ENCODE assay signal across 36 mouse cellular contexts in genomic region chr15:79290340-79290739, GRCm38 (mm10). TPM values are rescaled to one million over a fixed set of nuclear protein-coding genes. Genes with fewer than 3 reads are reported as not detected.
A peak's percentile ranks its signal among the peaks of the same experiment; 100 is the strongest.
DNase-seq lines count a peak whose midpoint lies in the region; ATAC-seq and TF ChIP-seq lines count a peak whose summit lies in the region.
"Had no signal": no experiment of that assay in that cellular context is flagged by ENCODE, and none has a peak within 500 bp of the region (broad histone marks: within the 10 kb centered on the region; RNA-seq: fewer than 3 reads in every experiment).

No protein-coding gene starts in this region.

- TF ChIP-seq RAD21 in MEL (IDR thresholded peaks at IDR 0.05; ENCODE audit: low read depth, low read length) = no peak

- H3K27ac ChIP-seq in heart, postnatal 0 days (ENCODE audit: low read depth) = no peak overlapping the region
- no peak overlapping the region for H3K27ac ChIP-seq in heart, embryonic 11.5 days (ENCODE audit: low read depth, low read length)
- no peak overlapping the region for H3K27ac ChIP-seq in left cerebral cortex, adult 2 months
- no peak overlapping the region for H3K27ac ChIP-seq in MEL (ENCODE audit: control insufficient read depth, low read depth, low read length)
- H3K27ac ChIP-seq: embryonic facial prominence, embryonic 12.5 days; forebrain, embryonic 15.5 days; gastrocnemius, adult 2 months; hindbrain, embryonic 13.5 days; kidney, embryonic 15.5 days; limb, embryonic 12.5 days; midbrain, embryonic 10.5 days; neural tube, embryonic 12.5 days had no signal

- no peak overlapping the region for H3K4me2 ChIP-seq in heart, postnatal 0 days (ENCODE audit: low read depth, low read length)
- no peak overlapping the region for H3K4me2 ChIP-seq in heart, embryonic 11.5 days
- H3K4me2 ChIP-seq: embryonic facial prominence, embryonic 12.5 days; forebrain, embryonic 15.5 days; hindbrain, embryonic 13.5 days; kidney, embryonic 15.5 days; limb, embryonic 12.5 days; liver, embryonic 11.5 days; neural tube, embryonic 12.5 days had no signal

- no peak overlapping the region for H3K4me3 ChIP-seq in heart, postnatal 0 days (ENCODE audit: low read depth, low read length)
- H3K4me3 ChIP-seq in heart, embryonic 11.5 days (ENCODE audit: low read depth, low read length) = no peak overlapping the region
- no peak overlapping the region for H3K4me3 ChIP-seq in left cerebral cortex, adult 2 months
- no peak overlapping the region for H3K4me3 ChIP-seq in MEL (ENCODE audit: control insufficient read depth in 1 of 2, insufficient read depth in 1 of 2, low read depth in 2 of 2, low read length in 2 of 2)
- H3K4me3 ChIP-seq: embryonic facial prominence, embryonic 12.5 days; forebrain, embryonic 15.5 days; gastrocnemius, adult 2 months; hindbrain, embryonic 13.5 days; kidney, embryonic 15.5 days; limb, embryonic 12.5 days; midbrain, embryonic 10.5 days; myocyte; neural tube, embryonic 12.5 days had no signal

- WGBS in heart, postnatal 0 days = 77% methylated on average over 3 of the region's 3 CpGs
- WGBS in heart, embryonic 11.5 days (ENCODE audit: insufficient replicate concordance) = 82% methylated on average over 3 of the region's 3 CpGs

- intact Hi-C loops in left cerebral cortex, adult 2 months (cut with DNase I) = no loop called here
- intact Hi-C loops in left cerebral cortex, postnatal 36 days (cut with DNase I) = no loop called here

- no peaks in the 10 kb centered on the region for H3K27me3 ChIP-seq in heart, postnatal 0 days (ENCODE audit: control insufficient read depth, insufficient read depth, low read length)
- H3K27me3 ChIP-seq in heart, embryonic 11.5 days (ENCODE audit: control insufficient read depth, insufficient read depth, low read length) = no peaks in the 10 kb centered on the region
- H3K27me3 ChIP-seq in MEL (ENCODE audit: control insufficient read depth in 1 of 2, insufficient read depth in 2 of 2, low read length in 2 of 2) = no peaks in the 10 kb centered on the region
- H3K27me3 ChIP-seq: embryonic facial prominence, embryonic 12.5 days; forebrain, embryonic 15.5 days; hindbrain, embryonic 13.5 days; kidney, embryonic 15.5 days; limb, embryonic 12.5 days; neural tube, embryonic 12.5 days; Patski had no signal

- no peaks in the 10 kb centered on the region for H3K4me1 ChIP-seq in heart, postnatal 0 days (ENCODE audit: control insufficient read depth, insufficient read depth)
- H3K4me1 ChIP-seq in heart, embryonic 11.5 days (ENCODE audit: control insufficient read depth, insufficient read depth, low read length) = no peaks in the 10 kb centered on the region
- no peaks in the 10 kb centered on the region for H3K4me1 ChIP-seq in MEL (ENCODE audit: control insufficient read depth in 1 of 2, insufficient read depth in 2 of 2, low read length in 2 of 2)
- H3K4me1 ChIP-seq: embryonic facial prominence, embryonic 12.5 days; forebrain, embryonic 15.5 days; hindbrain, embryonic 13.5 days; limb, embryonic 12.5 days; midbrain, embryonic 10.5 days; neural tube, embryonic 12.5 days had no signal

- DNase-seq in heart, postnatal 0 days (ENCODE audit: low spot score) = no peak
- DNase-seq in left cerebral cortex, adult 2 months (ENCODE audit: extremely low spot score in 1 of 2, low spot score in 2 of 2) = no peak
- no peak for DNase-seq in left cerebral cortex, postnatal 36 days (ENCODE audit: low spot score in 2 of 2)
- peak; percentile 24 for DNase-seq in thymus, postnatal 0 days (ENCODE audit: low spot score)
- DNase-seq in thymus, postnatal 10 days (ENCODE audit: low spot score in 2 of 2) = no peak
- no peak for DNase-seq in MEL (ENCODE audit: low read depth, low spot score)
- DNase-seq in Muller cell, postnatal 12 days (ENCODE audit: inconsistent ontology term) = no peak
- DNase-seq: adrenal gland, postnatal 14 days; cerebellum, adult 11-12 months; cerebellum, adult 9-11 months; embryo, embryonic 11 days; gastrocnemius, adult 2 months; gastrocnemius, postnatal 36 days; heart, postnatal 36 days; kidney, adult 18-20 months; kidney, postnatal 4 days; lung, postnatal 14 days; right cerebral cortex, adult 18-20 months; thymus, postnatal 4 days had no signal

- H3K79me2 ChIP-seq in MEL (ENCODE audit: control insufficient read depth, insufficient read depth, low read length, poor library complexity) = no peaks in the 10 kb centered on the region

- no peak overlapping the region for H3K9ac ChIP-seq in heart, postnatal 0 days (replicated peaks; ENCODE audit: low read depth, low read length)
- no peak overlapping the region for H3K9ac ChIP-seq in heart, embryonic 11.5 days (ENCODE audit: low read depth, low read length)
- no peak overlapping the region for H3K9ac ChIP-seq in MEL (ENCODE audit: control insufficient read depth, low read depth, low read length, poor library complexity, severe bottlenecking)
- H3K9ac ChIP-seq: embryonic facial prominence, embryonic 12.5 days; forebrain, embryonic 15.5 days; hindbrain, embryonic 13.5 days; kidney, embryonic 15.5 days; limb, embryonic 12.5 days; neural tube, embryonic 12.5 days had no signal

- TF ChIP-seq EP300 in heart, postnatal 0 days (IDR thresholded peaks at IDR 0.05; ENCODE audit: low read depth) = no peak
- no peak for TF ChIP-seq EP300 in MEL (IDR thresholded peaks at IDR 0.05; ENCODE audit: low read depth in 1 of 2, low read length in 2 of 2)

- peak; percentile 4; the same call in 1 of the 2 replicates for TF ChIP-seq CTCF in heart, postnatal 0 days (IDR thresholded peaks at IDR 0.05; ENCODE audit: low read depth)
- peak; percentile 2; the same call in 1 of the 2 replicates for TF ChIP-seq CTCF in left cerebral cortex, adult 2 months (IDR thresholded peaks at IDR 0.05)
- peak in 2 of 3 experiments; percentile 17 to 21; a peak in 2 of 6 replicates for TF ChIP-seq CTCF in MEL (IDR thresholded peaks at IDR 0.05 in 2 of 3, conservative IDR thresholded peaks at IDR 0.05 in 1 of 3; ENCODE audit: control insufficient read depth in 1 of 3, insufficient read depth in 1 of 3, low read depth in 2 of 3, low read length in 3 of 3, poor library complexity in 1 of 3, severe bottlenecking in 1 of 3)

- no peaks in the 10 kb centered on the region for H3K9me3 ChIP-seq in heart, postnatal 0 days (replicated peaks; ENCODE audit: control insufficient read depth, low read length)
- H3K9me3 ChIP-seq in heart, embryonic 11.5 days (replicated peaks; ENCODE audit: control insufficient read depth, low read length) = no peaks in the 10 kb centered on the region
- no peaks in the 10 kb centered on the region for H3K9me3 ChIP-seq in MEL (replicated peaks; ENCODE audit: insufficient read depth, low read length)
- H3K9me3 ChIP-seq: embryonic facial prominence, embryonic 12.5 days; forebrain, embryonic 15.5 days; hindbrain, embryonic 13.5 days; kidney, embryonic 15.5 days; limb, embryonic 12.5 days; midbrain, embryonic 10.5 days; neural tube, embryonic 12.5 days had no signal

- TF ChIP-seq POLR2A in MEL (IDR thresholded peaks at IDR 0.05; ENCODE audit: control insufficient read depth in 1 of 2, insufficient read depth in 1 of 2, low read depth in 1 of 2, low read length in 2 of 2, poor library complexity in 1 of 2) = no peak

- ATAC-seq in heart, postnatal 0 days (ENCODE audit: insufficient read depth, low read depth) = no peak
- ATAC-seq in heart, embryonic 11.5 days (replicated peaks; ENCODE audit: insufficient number of reproducible peaks, low FRiP score, low TSS enrichment) = no peak
- ATAC-seq: CD4-positive, CD25-positive, alpha-beta regulatory T cell, adult 4 months; forebrain, embryonic 15.5 days; midbrain, embryonic 16.5 days; Patski had no signal

- H3K36me3 ChIP-seq in heart, postnatal 0 days (replicated peaks; ENCODE audit: control insufficient read depth, insufficient read depth, low read length) = no peaks in the 10 kb centered on the region; the same call in 1 of the 2 replicates
- no peaks in the 10 kb centered on the region for H3K36me3 ChIP-seq in heart, embryonic 11.5 days (ENCODE audit: control insufficient read depth, insufficient read depth, low read length)
- H3K36me3 ChIP-seq in MEL (ENCODE audit: control insufficient read depth in 1 of 2, insufficient read depth in 2 of 2, low read length in 2 of 2) = no peaks in the 10 kb centered on the region
- H3K36me3 ChIP-seq: forebrain, embryonic 15.5 days had no signal

RNA-seq across cellular contexts. Expression of gene Baiap2l2, which starts 5.0 kb away (rescaled TPM):
- total RNA-seq in heart, postnatal 0 days (2014; rRNA removed; ENCODE audit: low replicate concordance) = 0.23 and 0.27 TPM in 2 replicates
- 2.2 and 4.5 TPM in 2 replicates for polyA plus RNA-seq in heart, postnatal 0 days (2015; fragmentation: Nextera tagmentation; extraction: Ambion mirVana)
- 11.1 and 14.0 TPM in 2 replicates for polyA plus RNA-seq in heart, embryonic 11.5 days (2014; fragmentation: Nextera tagmentation; extraction: Ambion mirVana)
- total RNA-seq in left cerebral cortex, adult 2 months (2021) = 1 to 10 TPM; 5.9 to 6.4 TPM
- 1 to 10 TPM; 3.5 to 4.5 TPM for total RNA-seq in left cerebral cortex, postnatal 36 days (2021)
- polyA plus RNA-seq in thymus, postnatal 0 days (2015; fragmentation: Nextera tagmentation; extraction: Ambion mirVana) = 0.81 and 0.90 TPM in 2 replicates
- total RNA-seq in MEL (2012; rRNA removed) = 1.1 TPM in 1 of 2 replicates, not detected in the other
- under 1 TPM in 1 of 2 experiments, not detected in 1; 0.60 TPM for polyA plus RNA-seq in MEL (2012; ENCODE audit: insufficient read depth in 1 of 2, insufficient read length in 2 of 2, low read depth in 1 of 2, low replicate concordance in 2 of 2, missing spikeins in 1 of 2)
- polyA plus RNA-seq: CD4-positive, CD25-positive, alpha-beta regulatory T cell, adult 4 months had no signal

RNA-seq across cellular contexts. Expression of gene Slc16a8, which starts 35.8 kb away (rescaled TPM):
- total RNA-seq in heart, postnatal 0 days (2014; rRNA removed; ENCODE audit: low replicate concordance) = 0.73 and 1.8 TPM in 2 replicates
- polyA plus RNA-seq in heart, postnatal 0 days (2015; fragmentation: Nextera tagmentation; extraction: Ambion mirVana) = 0.67 and 0.97 TPM in 2 replicates
- 0.17 TPM in 1 of 2 replicates, not detected in the other for polyA plus RNA-seq in heart, embryonic 11.5 days (2014; fragmentation: Nextera tagmentation; extraction: Ambion mirVana)
- total RNA-seq in left cerebral cortex, adult 2 months (2021) = under 1 TPM in 1 of 2 experiments, not detected in 1; 0.25 TPM
- total RNA-seq in left cerebral cortex, postnatal 36 days (2021) = under 1 TPM in 1 of 2 experiments, not detected in 1; 0.17 TPM
- polyA plus RNA-seq in thymus, postnatal 0 days (2015; fragmentation: Nextera tagmentation; extraction: Ambion mirVana) = not detected in 2 replicates
- 0.15 TPM in 1 of 2 replicates, not detected in the other for total RNA-seq in MEL (2012; rRNA removed)
- under 1 TPM in 1 of 2 experiments, not detected in 1; 0.47 TPM for polyA plus RNA-seq in MEL (2012; ENCODE audit: insufficient read depth in 1 of 2, insufficient read length in 2 of 2, low read depth in 1 of 2, low replicate concordance in 2 of 2, missing spikeins in 1 of 2)
- total RNA-seq: adrenal gland, postnatal 14 days; left cerebral cortex, postnatal 14 days; megakaryocyte progenitor cell, adult 5-6 weeks had no signal
- polyA plus RNA-seq: CD4-positive, CD25-positive, alpha-beta regulatory T cell, adult 4 months; liver, embryonic 16.5 days; spleen, adult 2 months had no signal

RNA-seq across cellular contexts. Expression of gene Pla2g6, which starts 37.9 kb away (rescaled TPM):
- total RNA-seq in heart, postnatal 0 days (2014; rRNA removed; ENCODE audit: low replicate concordance) = 14.1 and 20.3 TPM in 2 replicates
- 7.1 and 7.9 TPM in 2 replicates for polyA plus RNA-seq in heart, postnatal 0 days (2015; fragmentation: Nextera tagmentation; extraction: Ambion mirVana)
- 11.6 and 12.9 TPM in 2 replicates for polyA plus RNA-seq in heart, embryonic 11.5 days (2014; fragmentation: Nextera tagmentation; extraction: Ambion mirVana)
- 10 to 100 TPM; 21.3 to 22.6 TPM for total RNA-seq in left cerebral cortex, adult 2 months (2021)
- total RNA-seq in left cerebral cortex, postnatal 36 days (2021) = 10 to 100 TPM; 21.7 to 25.9 TPM
- 12.8 and 15.2 TPM in 2 replicates for polyA plus RNA-seq in thymus, postnatal 0 days (2015; fragmentation: Nextera tagmentation; extraction: Ambion mirVana)
- 11.8 and 12.0 TPM in 2 replicates for total RNA-seq in MEL (2012; rRNA removed)
- 10 to 100 TPM in 1 of 2 experiments, not detected in 1; 24.7 TPM for polyA plus RNA-seq in MEL (2012; ENCODE audit: insufficient read depth in 1 of 2, insufficient read length in 2 of 2, low read depth in 1 of 2, low replicate concordance in 2 of 2, missing spikeins in 1 of 2)

RNA-seq across cellular contexts. Expression of gene Maff, which starts 56.1 kb away (rescaled TPM):
- total RNA-seq in heart, postnatal 0 days (2014; rRNA removed; ENCODE audit: low replicate concordance) = 12.9 and 19.4 TPM in 2 replicates
- 1.8 and 2.9 TPM in 2 replicates for polyA plus RNA-seq in heart, postnatal 0 days (2015; fragmentation: Nextera tagmentation; extraction: Ambion mirVana)
- polyA plus RNA-seq in heart, embryonic 11.5 days (2014; fragmentation: Nextera tagmentation; extraction: Ambion mirVana) = 3.0 and 3.3 TPM in 2 replicates
- total RNA-seq in left cerebral cortex, adult 2 months (2021) = 1 to 10 TPM; 1.6 to 3.2 TPM
- 1 to 10 TPM; 1.6 to 2.0 TPM for total RNA-seq in left cerebral cortex, postnatal 36 days (2021)
- 7.2 and 8.7 TPM in 2 replicates for polyA plus RNA-seq in thymus, postnatal 0 days (2015; fragmentation: Nextera tagmentation; extraction: Ambion mirVana)
- 3.3 TPM in 2 replicates for total RNA-seq in MEL (2012; rRNA removed)
- polyA plus RNA-seq in MEL (2012; ENCODE audit: insufficient read depth in 1 of 2, insufficient read length in 2 of 2, low read depth in 1 of 2, low replicate concordance in 2 of 2, missing spikeins in 1 of 2) = 1 to 10 TPM in 1 of 2 experiments, not detected in 1; 5.8 TPM
